Mouse (Mus musculus) monocyte, adult 5-6 weeks (primary cell): ENCODE results near the gene Prmt1. TPM values are rescaled to one million over a fixed set of nuclear protein-coding genes. Genes with fewer than 3 reads are reported as not detected.

ENCODE experiments used
- ATAC-seq: fragments of 153-309, 156-312 bp; replicated peaks from 2 replicates; pipeline ENCODE4 v1.8.0; 2017; ENCODE audit warnings: mild to moderate bottlenecking; ENCODE audit not compliant: low TSS enrichment, insufficient number of reproducible peaks, severe bottlenecking, poor library complexity, low FRiP score
- total RNA-seq: library from RNA; stranded (forward); fragments of 200-1000, 200-491, 200-594 nt; gene quantifications from 3 replicates; pipeline ENCODE4 v1.2.3, GENCODE M21; 2017

Gene Prmt1
- total RNA-seq, 1 experiment from 2014 or later = 80.2 TPM

DNA sequence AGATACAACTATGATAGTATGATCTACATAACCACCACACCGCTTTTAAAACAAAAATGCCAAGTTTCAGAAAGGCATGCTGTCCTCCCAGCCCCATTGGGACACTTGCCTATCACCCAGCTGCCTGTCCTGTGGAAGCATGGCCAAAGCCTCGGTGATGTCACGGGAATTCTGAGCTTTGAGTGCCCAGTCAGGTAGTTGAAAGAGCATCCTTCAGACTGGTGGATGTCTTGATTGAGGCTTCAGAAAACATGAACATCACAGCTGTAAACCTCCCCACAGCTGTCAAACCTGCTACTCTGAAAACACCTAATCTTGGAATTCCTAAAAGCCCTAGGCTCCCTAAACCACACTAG is 27.7 kb upstream of the Prmt1 start:
- ATAC-seq = no peak

DNA sequence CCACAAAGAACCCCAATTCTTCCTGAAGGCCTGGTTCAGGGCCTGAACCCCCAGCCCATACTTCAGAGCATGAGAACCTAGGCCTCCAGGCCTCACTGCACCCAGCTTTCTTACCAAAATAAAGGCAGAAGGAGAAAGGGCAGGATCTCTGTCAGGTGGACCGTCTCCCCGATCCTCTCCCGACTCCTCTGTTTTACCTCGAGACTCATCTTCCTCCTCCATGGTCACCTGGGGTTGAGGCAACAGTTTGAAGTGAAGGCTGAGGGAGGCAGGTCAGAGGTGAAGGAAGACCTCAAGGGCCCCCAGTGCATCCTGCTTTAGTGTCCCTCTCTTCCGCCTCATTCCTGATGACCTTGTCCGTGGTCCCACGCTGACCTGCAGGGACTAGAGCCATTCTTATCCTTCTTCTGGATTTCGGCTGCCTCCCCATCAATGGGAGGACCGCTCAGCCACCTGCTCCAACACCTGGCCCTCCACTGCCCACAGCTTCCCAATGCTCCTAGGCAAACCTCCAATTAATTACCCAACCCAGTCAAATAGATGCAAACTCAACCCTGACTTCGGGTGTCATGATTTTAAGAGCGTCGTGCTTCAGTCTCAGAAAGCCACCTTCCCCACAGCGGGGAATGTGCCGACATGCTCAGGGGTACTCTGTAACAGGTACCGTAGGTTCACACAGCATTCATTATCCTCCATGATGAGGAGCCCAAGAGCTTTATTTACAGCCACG is 27.2 kb upstream of the Prmt1 start:
- ATAC-seq = no peak

DNA sequence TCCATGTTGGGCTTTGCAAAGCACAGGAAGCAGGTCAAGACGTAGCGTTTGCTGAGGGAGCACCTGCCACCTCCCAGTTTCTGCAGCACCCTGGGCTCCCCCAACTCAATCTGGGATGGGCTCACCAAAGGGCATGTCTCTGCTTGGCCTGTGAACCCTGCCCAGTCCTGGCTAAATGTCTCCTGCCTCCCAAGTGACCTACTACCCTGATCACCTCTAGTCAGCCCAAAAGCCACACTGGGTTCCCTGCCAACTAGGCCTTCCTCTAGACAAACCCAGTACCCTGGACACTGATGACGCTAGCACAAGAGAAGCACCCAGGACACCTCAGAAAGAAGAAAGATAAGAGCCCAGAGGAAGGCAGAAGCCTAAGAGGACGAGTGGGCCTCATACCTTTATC is 26.5 kb upstream of the Prmt1 start:
- no peak for ATAC-seq

DNA sequence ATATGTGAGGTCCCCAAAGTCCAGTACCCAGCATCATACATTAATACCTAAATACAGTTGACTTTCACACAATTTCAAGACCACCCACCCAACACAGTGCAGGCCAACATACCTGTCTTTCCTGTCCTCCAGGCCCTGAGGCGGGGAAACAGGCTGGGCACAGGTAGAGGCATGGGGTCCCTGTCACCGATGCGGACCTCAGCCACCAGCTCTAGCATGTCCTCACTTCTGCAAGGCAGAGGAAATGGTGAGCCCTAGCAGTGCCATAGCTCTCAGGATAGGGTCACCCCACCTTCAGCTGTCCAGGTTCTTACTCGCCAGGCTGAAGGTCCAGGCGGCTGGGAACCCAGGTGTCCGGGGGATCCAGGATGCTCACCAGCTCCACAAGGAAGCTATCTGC is 25.6 kb upstream of the Prmt1 start:
- ATAC-seq = no peak

DNA sequence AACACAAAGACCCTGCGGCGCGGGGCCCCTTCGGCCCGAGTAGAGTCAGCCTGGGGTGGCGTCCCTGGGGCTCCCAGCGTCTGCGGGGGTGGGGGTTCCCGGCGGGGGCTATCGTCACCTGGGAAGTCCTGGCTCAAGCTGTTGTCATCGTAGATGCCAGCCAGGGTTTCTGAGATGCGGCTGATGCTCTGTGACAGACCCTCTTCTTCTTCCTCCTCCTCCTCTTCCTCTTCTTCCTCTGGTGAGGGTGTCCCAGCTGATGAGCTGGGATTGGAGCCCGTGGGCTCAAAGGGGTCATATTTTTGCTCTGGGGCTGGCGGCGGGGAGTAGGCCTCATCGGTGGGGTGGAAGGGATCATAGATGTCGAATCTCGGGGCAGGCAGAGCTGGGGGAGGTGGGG is 22.0 kb upstream of the Prmt1 start:
- ATAC-seq = no peak

DNA sequence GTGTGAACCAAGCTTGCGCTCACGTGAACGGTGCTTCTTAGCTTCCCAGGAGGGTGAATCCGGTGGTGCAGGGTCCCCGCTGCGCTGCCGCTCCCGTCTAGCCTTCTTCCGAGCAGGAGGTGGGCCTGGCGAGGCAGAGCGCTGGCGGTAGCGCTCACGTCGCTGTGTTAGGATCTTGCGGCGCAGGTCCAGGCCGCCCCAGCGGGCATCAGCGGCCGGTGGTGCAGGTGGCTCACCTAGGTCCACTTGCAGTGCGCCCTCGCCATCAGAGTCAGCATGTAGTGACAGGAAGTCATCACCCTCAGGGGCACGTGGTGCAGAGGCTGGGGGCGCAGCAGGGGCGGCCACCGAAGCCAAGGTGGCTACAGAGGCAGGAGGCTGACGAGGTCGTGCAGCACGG is 21.5 kb upstream of the Prmt1 start:
- no peak for ATAC-seq

DNA sequence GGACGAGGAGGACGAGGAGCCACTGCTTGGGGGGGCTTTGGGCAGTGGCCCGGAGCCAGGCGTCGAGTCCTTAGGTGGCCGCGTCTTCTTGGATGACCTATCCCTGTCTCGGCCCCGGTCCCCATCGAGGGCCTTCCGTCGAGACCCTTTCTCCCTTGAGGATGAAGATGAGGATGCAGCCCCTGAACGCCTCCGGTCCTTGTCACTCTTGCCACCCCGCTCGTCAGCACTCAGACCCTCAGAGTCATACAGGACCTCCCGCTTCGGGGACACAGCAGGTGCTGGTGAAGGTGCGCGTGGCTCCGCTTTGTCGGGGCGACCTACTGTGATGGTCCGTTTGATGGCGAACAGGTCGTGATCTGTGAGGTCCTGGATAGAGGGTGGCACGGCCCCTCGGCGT is 20.8 kb upstream of the Prmt1 start:
- no peak for ATAC-seq

DNA sequence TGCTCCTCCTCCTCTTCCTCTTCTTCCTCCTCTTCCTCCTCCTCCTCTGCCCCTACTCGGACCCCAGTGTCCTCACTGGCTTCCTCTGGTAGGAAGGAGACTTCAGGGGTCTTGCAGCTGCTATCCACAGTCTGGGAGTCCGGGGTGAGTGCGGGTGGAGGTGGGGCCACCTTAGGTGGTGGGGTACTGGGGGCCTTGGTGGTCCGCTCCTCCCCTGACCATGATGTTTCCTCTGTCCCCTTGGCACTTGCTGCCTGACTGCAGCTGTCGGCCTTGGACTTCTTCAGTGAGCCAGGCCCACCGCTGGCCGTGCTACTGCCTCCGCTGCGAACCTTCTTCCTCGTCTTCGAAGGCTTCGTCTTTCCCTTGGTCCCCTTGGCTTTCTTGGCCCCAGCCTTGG is 20.1 kb upstream of the Prmt1 start:
- ATAC-seq = no peak

DNA sequence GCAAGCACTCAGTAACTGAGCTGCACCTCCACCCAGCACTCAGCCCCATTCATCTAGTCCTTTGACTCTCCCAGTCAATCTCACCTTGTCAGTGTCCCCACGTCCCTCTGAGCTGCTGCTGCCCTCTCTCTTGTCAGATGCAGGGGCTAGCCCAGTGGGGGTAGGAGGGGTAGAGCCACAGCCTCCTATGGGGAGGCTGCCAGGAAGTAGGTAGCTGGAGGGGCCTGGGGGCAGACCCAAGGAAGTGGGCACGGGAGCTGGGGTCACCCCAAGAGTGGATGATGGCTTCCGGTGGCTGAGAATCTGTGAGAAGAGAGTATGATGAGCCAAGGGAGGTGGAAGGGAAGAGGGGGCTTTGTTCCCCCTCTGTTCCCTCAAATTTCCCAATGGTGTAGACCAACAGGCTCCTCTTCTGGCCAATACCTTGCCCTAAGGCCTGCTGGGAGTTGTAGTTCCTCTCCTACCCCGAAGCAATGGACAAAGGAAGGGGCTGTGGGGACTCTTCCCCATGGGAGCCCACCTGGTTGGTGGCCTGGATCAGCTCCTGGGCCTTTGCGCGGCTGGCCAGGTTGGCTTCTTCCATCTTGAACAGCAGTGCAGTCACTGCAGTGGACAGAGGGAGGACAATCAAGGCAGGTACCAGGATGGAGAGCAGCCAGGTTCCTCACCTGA is 19.1 kb upstream of the Prmt1 start:
- ATAC-seq = no peak

DNA sequence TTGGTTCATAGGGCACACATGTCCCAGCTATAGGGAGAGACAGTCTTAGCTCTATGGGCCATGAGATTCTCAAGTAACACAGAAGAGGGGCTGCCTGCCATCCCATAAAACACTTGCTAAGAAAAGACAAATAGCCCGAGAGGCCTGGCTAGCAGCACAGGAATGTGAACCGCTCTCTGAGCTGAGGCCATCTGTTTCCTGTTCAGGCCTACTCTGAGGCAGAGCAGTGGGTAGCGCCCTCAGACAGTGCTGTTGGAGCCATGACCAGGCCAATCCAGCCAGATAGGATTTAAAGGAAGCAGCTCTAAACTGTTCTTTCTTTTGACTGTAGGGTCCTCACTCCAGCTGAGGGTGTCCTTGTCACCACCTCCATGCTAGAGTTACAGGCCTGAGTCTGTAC is 18.2 kb upstream of the Prmt1 start:
- ATAC-seq = no peak

DNA sequence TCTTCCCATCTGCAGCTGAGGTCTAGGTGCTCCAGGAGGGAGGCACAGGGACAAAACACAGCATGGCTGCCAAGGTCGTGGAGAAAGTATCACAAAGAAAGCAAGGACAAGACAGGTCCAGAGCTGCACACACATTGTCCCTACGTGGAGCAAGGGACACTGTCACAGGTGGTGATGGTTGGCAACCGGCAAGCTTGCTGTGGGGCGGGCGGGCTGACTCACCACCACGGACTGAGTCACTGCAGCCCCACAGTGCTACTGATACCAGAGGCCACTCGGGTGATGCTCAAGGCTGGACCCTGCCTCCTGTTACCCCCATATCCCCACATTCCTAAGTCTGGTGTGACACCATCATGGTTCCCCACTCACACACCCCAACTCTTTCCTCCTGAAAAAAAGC is 16.1 kb upstream of the Prmt1 start:
- ATAC-seq = no peak

DNA sequence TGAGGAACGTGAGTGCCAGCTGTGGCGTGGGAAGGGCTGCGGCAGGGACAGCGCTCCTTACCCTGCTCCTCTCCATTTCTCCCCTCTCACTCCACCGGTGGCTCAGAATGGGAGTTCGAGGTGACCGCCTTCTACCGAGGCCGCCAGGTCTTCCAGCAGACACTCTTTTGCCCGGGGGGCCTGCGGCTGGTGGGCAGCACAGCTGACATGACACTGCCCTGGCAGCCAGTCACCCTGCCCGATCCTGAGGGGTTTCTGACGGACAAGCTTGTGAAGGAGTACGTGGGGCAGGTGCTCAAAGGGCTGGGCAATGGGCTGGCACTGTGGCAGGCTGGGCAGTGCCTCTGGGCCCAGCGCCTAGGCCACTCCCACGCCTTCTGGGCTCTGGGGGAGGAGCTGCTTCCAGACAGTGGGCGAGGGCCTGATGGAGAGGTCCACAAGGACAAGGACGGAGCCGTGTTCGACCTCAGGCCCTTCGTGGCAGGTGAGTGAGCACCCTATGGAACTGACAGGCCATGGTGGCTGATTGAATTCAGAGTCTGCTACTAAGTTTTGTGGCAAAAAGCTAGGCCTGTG is 14.3 kb upstream of the Prmt1 start:
- no peak for ATAC-seq

DNA sequence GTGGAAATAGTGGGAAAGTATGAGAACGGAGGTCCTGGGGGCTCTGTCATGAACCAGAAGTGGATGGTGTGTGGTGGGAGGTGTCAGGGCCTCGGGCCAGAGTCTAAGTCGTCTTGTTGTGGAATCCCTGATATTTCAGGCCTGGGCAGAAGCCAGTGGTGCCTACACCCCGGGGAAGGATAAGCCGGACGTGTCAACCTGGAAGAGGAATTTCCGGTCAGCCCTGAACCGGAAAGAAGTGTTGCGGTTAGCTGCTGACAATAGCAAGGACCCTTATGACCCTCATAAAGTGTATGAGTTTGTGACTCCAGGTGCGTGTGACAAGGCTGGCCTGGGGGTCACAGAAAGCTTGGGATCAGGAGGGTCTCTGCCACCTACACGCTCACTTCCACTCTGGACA is 13.4 kb upstream of the Prmt1 start:
- no peak for ATAC-seq

DNA sequence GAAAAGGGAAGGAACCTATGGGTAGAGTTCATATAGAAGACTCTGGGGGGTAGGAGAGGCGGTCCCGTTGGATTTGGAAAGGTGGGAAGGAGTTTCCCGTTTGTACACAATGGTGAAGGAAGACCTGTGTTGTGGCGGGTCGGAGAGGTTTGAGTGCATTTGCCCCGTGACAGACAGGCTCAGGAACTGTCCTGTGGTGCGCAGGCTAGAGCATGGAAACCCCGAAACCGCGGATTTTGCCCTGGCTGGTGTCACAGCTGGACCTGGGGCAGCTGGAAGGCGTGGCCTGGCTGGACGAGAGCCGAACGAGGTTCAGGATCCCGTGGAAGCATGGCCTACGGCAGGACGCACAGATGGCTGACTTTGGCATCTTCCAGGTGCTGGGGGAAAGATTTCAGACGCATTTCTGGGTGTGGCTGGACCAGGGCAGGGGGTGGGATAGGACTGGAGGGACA is 12.2 kb upstream of the Prmt1 start, which contains the start of gene Bcl2l12:
Gene Bcl2l12 (minus strand): TSS at position 212 of the 455 bp plus-strand sequence.
- no peak for ATAC-seq

DNA sequence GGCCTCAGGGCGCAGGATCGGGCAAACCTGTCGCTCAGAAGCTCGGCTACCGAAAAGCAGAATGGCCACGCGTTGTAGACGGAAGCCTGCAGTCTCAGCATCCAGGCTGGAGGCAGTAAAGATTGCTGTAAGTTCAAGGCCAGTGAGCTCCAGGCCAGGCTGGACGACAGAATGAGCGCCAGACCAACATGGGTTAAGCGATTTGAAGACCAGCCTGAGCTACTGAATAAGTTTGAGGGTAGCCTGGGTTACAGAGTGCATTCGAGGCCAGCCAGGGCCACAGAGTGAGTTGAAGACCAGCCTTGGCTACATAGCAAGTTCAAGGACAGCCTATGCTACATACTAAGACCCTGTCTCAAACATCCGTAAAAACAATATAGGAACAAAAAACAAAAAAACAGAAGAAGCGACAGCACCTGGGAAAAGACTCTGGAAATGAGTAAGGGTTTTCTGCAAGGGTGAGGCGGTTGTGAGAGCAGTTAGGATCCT is 11.6 kb upstream of the Prmt1 start:
- ATAC-seq = peak; percentile 7; the same call in 1 of the 2 replicates

DNA sequence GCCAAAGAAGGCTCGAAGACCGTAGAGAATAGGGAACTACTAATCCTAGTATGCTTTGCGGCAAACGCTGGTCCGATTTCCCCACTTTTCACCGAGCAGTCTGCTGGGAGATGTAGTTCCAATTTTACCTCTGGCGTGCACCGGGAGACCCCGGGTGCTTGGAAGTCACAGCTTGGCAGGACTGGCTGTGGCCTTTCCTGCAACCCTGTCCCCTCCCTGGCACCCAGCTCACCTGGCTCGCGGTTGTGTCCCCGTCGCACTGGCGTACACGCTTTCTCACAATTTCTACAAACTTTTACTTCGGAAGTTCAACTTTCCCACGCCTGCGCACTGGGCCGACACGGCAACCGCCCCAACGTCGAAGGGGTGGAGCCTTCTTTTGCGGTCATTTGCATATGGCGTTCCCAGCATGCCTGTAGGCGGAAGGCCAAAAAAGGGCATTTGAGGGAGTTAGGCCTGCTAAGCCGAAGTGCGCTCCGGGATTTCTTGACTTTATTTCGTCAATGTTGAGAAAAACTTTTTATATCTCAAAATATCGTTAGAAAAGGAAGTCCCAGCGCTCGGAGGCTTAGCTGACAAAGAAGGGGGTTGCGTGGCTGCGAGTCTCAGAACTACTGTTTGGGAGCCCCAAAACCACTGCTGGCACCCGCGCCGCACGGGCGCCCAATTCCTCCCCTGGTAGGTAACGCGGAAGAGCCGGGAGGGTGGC is 11.0 kb upstream of the Prmt1 start, which contains the start of gene Irf3:
Gene Irf3 (plus strand): TSS at position 418 of the 709 bp plus-strand sequence.
- peak; percentile 88 for ATAC-seq

DNA sequence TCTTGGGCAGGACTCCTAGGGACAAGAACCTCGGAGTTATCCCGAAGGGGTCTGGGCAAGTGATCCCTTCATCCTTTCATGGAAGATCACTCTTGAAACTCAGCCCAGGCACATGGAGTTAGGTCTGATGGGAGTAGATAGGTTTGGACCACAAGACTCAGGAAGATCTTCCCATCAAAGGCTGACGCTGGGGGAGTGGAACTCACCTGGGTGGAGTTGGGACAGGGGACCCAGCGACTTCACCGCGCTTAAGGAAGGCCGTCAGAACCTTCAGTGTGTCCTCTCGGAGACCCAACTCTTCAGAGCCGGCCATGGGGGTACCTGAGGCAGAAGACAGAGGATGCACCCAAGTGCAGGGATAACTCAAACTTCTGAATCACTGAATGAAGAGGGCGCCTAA is 10.3 kb upstream of the Prmt1 start:
- no peak for ATAC-seq

DNA sequence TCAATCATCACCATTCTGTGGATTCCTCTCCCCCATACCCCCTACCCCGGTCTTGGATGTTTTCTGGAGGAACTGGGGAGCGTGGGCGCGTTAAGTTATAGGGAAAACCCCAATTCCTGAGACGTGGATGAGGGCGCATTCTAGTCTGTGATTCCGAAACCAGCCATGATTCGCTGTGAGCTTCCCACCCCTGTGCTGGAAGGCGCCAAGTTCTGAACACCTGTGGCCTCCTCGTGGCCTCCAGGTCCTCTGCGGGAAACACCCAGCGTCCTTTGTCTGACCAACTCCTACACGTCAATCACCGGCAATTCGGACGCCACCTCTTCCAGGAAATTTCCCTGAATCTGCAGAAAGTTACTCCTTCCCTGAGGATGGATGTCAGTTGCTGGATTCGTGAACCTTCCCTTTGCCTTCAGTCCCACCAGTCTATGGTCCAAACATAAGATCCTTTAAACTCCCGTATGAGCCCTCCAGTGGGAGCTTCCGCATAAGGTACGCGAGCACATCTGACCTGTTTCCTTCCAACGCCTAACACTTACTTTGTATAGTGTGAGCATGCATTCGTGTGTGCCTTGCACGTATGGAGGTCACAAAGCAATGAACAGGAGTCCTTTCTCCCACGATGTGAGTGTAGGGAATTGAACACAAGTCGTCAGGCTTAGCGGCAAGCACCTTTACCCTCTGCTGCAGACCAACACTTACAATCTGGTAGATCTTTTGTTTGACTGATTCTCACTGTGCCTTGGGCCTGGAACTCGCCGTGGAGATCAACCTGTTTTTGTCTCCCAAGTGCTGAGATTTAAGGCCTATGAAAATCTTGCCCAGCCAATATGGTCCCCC is 731 bp upstream of the Prmt1 start:
- no peak for ATAC-seq
